Mouse (Mus musculus): Measurements from ENCODE around the gene Utrn. TPM values are rescaled to one million over a fixed set of nuclear protein-coding genes. Genes with fewer than 3 reads are reported as not detected.
A peak's percentile ranks its signal among the peaks of the same experiment; 100 is the strongest.

The Utrn gene
- total RNA-seq, 2 experiments from 2014 or later: 36.1 to 50.0 TPM

- no peak for ATAC-seq (ENCODE audit: poor library complexity, severe bottlenecking)
Measured at GRCm38 (mm10) chr10:12552196-12552889, 316.8 kb downstream of the Utrn start.

- ATAC-seq (ENCODE audit: poor library complexity, severe bottlenecking): no peak
Measured at GRCm38 (mm10) chr10:12551735-12552134, 317.4 kb downstream of the Utrn start.

GRCm38 (mm10) chr10:12549945-12550540, 319.1 kb downstream of the Utrn start:
- no peak for ATAC-seq (ENCODE audit: poor library complexity, severe bottlenecking)

GRCm38 (mm10) chr10:12549261-12549660, 319.9 kb downstream of the Utrn start:
- ATAC-seq (ENCODE audit: poor library complexity, severe bottlenecking): no peak

GRCm38 (mm10) chr10:12548616-12549084, 320.5 kb downstream of the Utrn start:
- peak; percentile 51 for ATAC-seq (ENCODE audit: poor library complexity, severe bottlenecking)

- ATAC-seq (ENCODE audit: poor library complexity, severe bottlenecking): no peak
Measured at GRCm38 (mm10) chr10:12547037-12547625, 322.0 kb downstream of the Utrn start.

- ATAC-seq (ENCODE audit: poor library complexity, severe bottlenecking): no peak
Measured at GRCm38 (mm10) chr10:12545440-12545839, 323.7 kb downstream of the Utrn start.

- no peak for ATAC-seq (ENCODE audit: poor library complexity, severe bottlenecking)
Measured at GRCm38 (mm10) chr10:12541757-12542156, 327.4 kb downstream of the Utrn start.

GRCm38 (mm10) chr10:12535272-12535671, 333.9 kb downstream of the Utrn start:
- ATAC-seq (ENCODE audit: poor library complexity, severe bottlenecking): peak; percentile 98

- ATAC-seq (ENCODE audit: poor library complexity, severe bottlenecking): no peak
Measured at GRCm38 (mm10) chr10:12534801-12535200, 334.4 kb downstream of the Utrn start.

GRCm38 (mm10) chr10:12534301-12534700, 334.9 kb downstream of the Utrn start:
- no peak for ATAC-seq (ENCODE audit: poor library complexity, severe bottlenecking)

GRCm38 (mm10) chr10:12522078-12522477, 347.1 kb downstream of the Utrn start:
- ATAC-seq (ENCODE audit: poor library complexity, severe bottlenecking): no peak

GRCm38 (mm10) chr10:12518162-12518561, 351.0 kb downstream of the Utrn start:
- ATAC-seq (ENCODE audit: poor library complexity, severe bottlenecking): no peak

GRCm38 (mm10) chr10:12505568-12505967, 363.6 kb downstream of the Utrn start:
- no peak for ATAC-seq (ENCODE audit: poor library complexity, severe bottlenecking)

- ATAC-seq (ENCODE audit: poor library complexity, severe bottlenecking): no peak
Measured at GRCm38 (mm10) chr10:12500489-12500888, 368.7 kb downstream of the Utrn start.

- ATAC-seq (ENCODE audit: poor library complexity, severe bottlenecking): no peak
Measured at GRCm38 (mm10) chr10:12497555-12497954, 371.6 kb downstream of the Utrn start.

GRCm38 (mm10) chr10:12489551-12490177, 379.5 kb downstream of the Utrn start:
- ATAC-seq (ENCODE audit: poor library complexity, severe bottlenecking): no peak

GRCm38 (mm10) chr10:12488518-12488917, 380.6 kb downstream of the Utrn start:
- ATAC-seq (ENCODE audit: poor library complexity, severe bottlenecking): no peak

- no peak for ATAC-seq (ENCODE audit: poor library complexity, severe bottlenecking)
Measured at GRCm38 (mm10) chr10:12488117-12488516, 381.0 kb downstream of the Utrn start.

- ATAC-seq (ENCODE audit: poor library complexity, severe bottlenecking): no peak
Measured at GRCm38 (mm10) chr10:12483494-12483893, 385.7 kb downstream of the Utrn start.

GRCm38 (mm10) chr10:12482975-12483374, 386.2 kb downstream of the Utrn start:
- ATAC-seq (ENCODE audit: poor library complexity, severe bottlenecking): no peak

All from megakaryocyte, adult 5-6 weeks (primary cell).